Mouse (Mus musculus): Measurements from ENCODE around the gene Hacd3.

- TF ChIP-seq CTCF (IDR thresholded peaks at IDR 0.05; ENCODE audit: low read depth) (no peak), EP300 (IDR thresholded peaks at IDR 0.05; ENCODE audit: low read depth) (no peak)
Observed at GRCm38 (mm10) chr9:65036861-65037260, 15.4 kb upstream of the Hacd3 start.
